ENCODE assay signal across 8 mouse cellular contexts in the genomic region with DNA sequence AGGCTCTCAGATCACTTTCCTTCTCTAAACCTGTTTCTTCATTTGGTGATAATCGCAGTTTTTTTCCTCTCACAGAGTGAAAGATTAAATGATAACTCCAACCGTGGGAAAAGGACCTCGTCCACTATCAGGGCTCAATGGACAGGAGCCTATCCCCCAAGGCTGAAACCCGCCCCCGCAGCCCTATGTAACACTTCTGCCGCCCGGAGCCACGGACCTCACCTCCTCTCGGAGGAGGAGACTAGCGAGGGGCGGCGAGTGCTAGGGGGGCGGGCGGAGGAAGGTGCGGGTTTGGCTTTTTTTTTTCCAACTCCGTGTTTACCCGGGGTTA. TPM values are rescaled to one million over a fixed set of nuclear protein-coding genes. Genes with fewer than 3 reads are reported as not detected.
DNase-seq lines count a peak whose midpoint lies in the region; ATAC-seq and TF ChIP-seq lines count a peak whose summit lies in the region.

No protein-coding gene starts in this region.

- H3K9ac ChIP-seq in embryonic facial prominence, embryonic 13.5 days: peak overlapping the region; percentile 65
- peak overlapping the region; percentile 48 for H3K9ac ChIP-seq in intestine, embryonic 14.5 days (ENCODE audit: low read length)
- H3K9ac ChIP-seq in neural tube, embryonic 12.5 days: peak overlapping the region; percentile 47; the same call in 1 of the 2 replicates

- H3K4me3 ChIP-seq in layer of hippocampus, adult 2 months: peak overlapping the region; percentile 69
- peak overlapping the region; percentile 54 for H3K4me3 ChIP-seq in embryonic facial prominence, embryonic 13.5 days
- H3K4me3 ChIP-seq in intestine, embryonic 14.5 days (ENCODE audit: low read depth, low read length): peak overlapping the region; percentile 50
- peak overlapping the region; percentile 49 for H3K4me3 ChIP-seq in neural tube, embryonic 12.5 days

- ATAC-seq in embryonic facial prominence, embryonic 13.5 days (ENCODE audit: insufficient number of reproducible peaks, insufficient read depth, low FRiP score, low TSS enrichment, low read depth): no peak
- ATAC-seq in intestine, embryonic 14.5 days (replicated peaks; ENCODE audit: low FRiP score, low TSS enrichment, low read depth): no peak
- ATAC-seq in neural tube, embryonic 12.5 days (ENCODE audit: low FRiP score, low read depth): peak; percentile 61

- no peaks in the 10 kb centered on the region; the same call in 1 of the 2 replicates for H3K4me1 ChIP-seq in embryonic facial prominence, embryonic 13.5 days
- H3K4me1 ChIP-seq in intestine, embryonic 14.5 days (replicated peaks; ENCODE audit: control insufficient read depth, insufficient read depth, low read length): no peaks in the 10 kb centered on the region
- no peaks in the 10 kb centered on the region for H3K4me1 ChIP-seq in neural tube, embryonic 12.5 days

- no peak for TF ChIP-seq CTCF in layer of hippocampus, adult 2 months (conservative IDR thresholded peaks at IDR 0.05)

- H3K27me3 ChIP-seq in embryonic facial prominence, embryonic 13.5 days: peaks cover 12% of the 10 kb centered on the region
- H3K27me3 ChIP-seq in intestine, embryonic 14.5 days (replicated peaks; ENCODE audit: control insufficient read depth, insufficient read depth, low read length): 0 out of 2 replicates have a peak, but pooled peaks cover 3% of the 10 kb centered on the region
- no peaks in the 10 kb centered on the region for H3K27me3 ChIP-seq in neural tube, embryonic 12.5 days (replicated peaks)

- H3K9me3 ChIP-seq in embryonic facial prominence, embryonic 13.5 days: no peaks in the 10 kb centered on the region
- no peaks in the 10 kb centered on the region for H3K9me3 ChIP-seq in intestine, embryonic 14.5 days (ENCODE audit: control insufficient read depth, low read length)
- no peaks in the 10 kb centered on the region for H3K9me3 ChIP-seq in neural tube, embryonic 12.5 days

- peak overlapping the region; percentile 98 for H3K27ac ChIP-seq in layer of hippocampus, adult 2 months
- peak overlapping the region; percentile 91 for H3K27ac ChIP-seq in embryonic facial prominence, embryonic 13.5 days
- H3K27ac ChIP-seq in intestine, embryonic 14.5 days (ENCODE audit: low read depth): peak overlapping the region; percentile 98
- H3K27ac ChIP-seq in neural tube, embryonic 12.5 days: peak overlapping the region; percentile 67; the same call in 1 of the 2 replicates

- H3K4me2 ChIP-seq in embryonic facial prominence, embryonic 13.5 days: peak overlapping the region; percentile 47
- H3K4me2 ChIP-seq in intestine, embryonic 14.5 days (ENCODE audit: low read length): peak overlapping the region; percentile 36
- H3K4me2 ChIP-seq in neural tube, embryonic 12.5 days (replicated peaks): peak overlapping the region; percentile 40

- 28% methylated on average over 17 of the region's 17 CpGs for WGBS in embryonic facial prominence, embryonic 13.5 days
- 24% methylated on average over 17 of the region's 17 CpGs for WGBS in intestine, embryonic 14.5 days
- WGBS in neural tube, embryonic 12.5 days: 17% methylated on average over 17 of the region's 17 CpGs

- no peak for DNase-seq in layer of hippocampus, adult 2 months (ENCODE audit: low spot score in 2 of 2)
- no peak for DNase-seq in layer of hippocampus, postnatal 10 days (ENCODE audit: low spot score in 2 of 2)
- no peak for DNase-seq in intestine, embryonic 14.5 days (ENCODE audit: low spot score)
- no peak for DNase-seq in embryo, embryonic 10.5 days (ENCODE audit: low spot score)
- DNase-seq in frontal cortex, postnatal 25 days (ENCODE audit: low spot score in 2 of 2): no peak
- DNase-seq in right cerebral cortex, postnatal 10 days (ENCODE audit: low spot score in 2 of 2): no peak

- H3K36me3 ChIP-seq in embryonic facial prominence, embryonic 13.5 days: no peaks in the 10 kb centered on the region
- H3K36me3 ChIP-seq in intestine, embryonic 14.5 days (ENCODE audit: control insufficient read depth, insufficient read depth, low read length): 0 out of 2 replicates have a peak, but pooled peaks cover 4% of the 10 kb centered on the region
- no peaks in the 10 kb centered on the region for H3K36me3 ChIP-seq in neural tube, embryonic 12.5 days

RNA-seq across cellular contexts. Expression of a gene that starts 0.4 kb away (rescaled TPM):
- 10 to 100 TPM; 31.9 to 33.0 TPM for total RNA-seq in layer of hippocampus, adult 2 months (2021)
- total RNA-seq in layer of hippocampus, postnatal 10 days (2021): 10 to 100 TPM; 30.8 to 32.5 TPM
- polyA plus RNA-seq in embryonic facial prominence, embryonic 13.5 days (2015; fragmentation: Nextera tagmentation; extraction: Ambion mirVana): 18.5 and 19.4 TPM in 2 replicates
- polyA plus RNA-seq in intestine, embryonic 14.5 days (2014; fragmentation: Nextera tagmentation; extraction: Ambion mirVana): 16.5 and 17.9 TPM in 2 replicates
- polyA plus RNA-seq in neural tube, embryonic 12.5 days (2016; fragmentation: Nextera tagmentation; extraction: Ambion mirVana): 24.2 and 25.1 TPM in 2 replicates
